Mouse (Mus musculus) thymus, adult 2 months (tissue): Measurements from ENCODE around the gene Dnah2.

ENCODE experiments used
- CTCF ChIP-seq: fragments of 200-500 bp; IDR thresholded peaks from 2 replicates; pipeline ENCODE4 v1.5.1; 2012; ENCODE audit warnings: mild to moderate bottlenecking, control low read depth, low read length, moderate library complexity, borderline replicate concordance; ENCODE audit not compliant: control insufficient read depth, poor library complexity, insufficient read depth; ENCODE audit errors: extremely low read depth
- POLR2A ChIP-seq: fragments of 200-500 bp; IDR thresholded peaks from 2 replicates; pipeline ENCODE4 v1.6.1; 2012; ENCODE audit warnings: mild to moderate bottlenecking, low read length, control low read depth, moderate library complexity; ENCODE audit not compliant: control insufficient read depth, poor library complexity, insufficient read depth; ENCODE audit errors: extremely low read depth

- no peak for TF ChIP-seq POLR2A
- no peak for TF ChIP-seq CTCF
Observed at GRCm38 (mm10) chr11:69543598-69543997, 5.3 kb downstream of the Dnah2 start.
